Mouse (Mus musculus) heart, postnatal 36 days (tissue): Measurements from ENCODE around the gene Gfod1. TPM values are rescaled to one million over a fixed set of nuclear protein-coding genes. Genes with fewer than 3 reads are reported as not detected.
A peak's percentile ranks its signal among the peaks of the same experiment; 100 is the strongest.

Source experiments
- DNase-seq, 2 experiments: peaks; one replicate each; pipeline ENCODE4 v3.0.0; 2021 to 2022
- intact Hi-C: fragments of 180-260 bp; cut with DNase I; formaldehyde crosslinking; loops from one replicate; pipeline ENCODE4 v1.15.1; 2025
- total RNA-seq, 2 experiments: library from RNA; stranded (reverse); gene quantifications; 2 replicates each; pipeline ENCODE4 v1.2.3; 2021

Gene Gfod1
- total RNA-seq, 2 experiments from 2014 or later: 26.8 to 36.3 TPM

DNA sequence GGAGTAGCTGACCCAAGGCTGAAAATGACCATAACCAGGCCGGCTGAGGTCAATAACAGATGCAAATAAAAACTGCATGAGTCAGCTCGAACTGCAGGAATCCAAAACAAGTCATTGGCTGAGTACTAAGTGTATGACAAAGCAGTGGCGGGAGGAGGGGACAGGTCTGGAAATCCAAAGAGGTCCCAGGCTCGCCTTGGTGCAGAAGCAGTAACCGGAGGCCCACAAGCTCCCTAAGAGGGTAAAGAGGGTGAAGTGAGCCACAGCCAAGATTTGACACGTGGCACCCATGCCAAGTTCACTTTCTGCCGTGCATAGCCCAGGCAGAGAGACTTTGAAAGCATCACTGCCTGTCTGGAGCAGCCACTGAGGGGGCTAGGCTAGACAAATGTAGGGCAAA, 91.6 kb downstream of the Gfod1 start:
- intact Hi-C loops: no loop called here
- peak in 1 of 2 experiments; percentile 58 for DNase-seq

DNA sequence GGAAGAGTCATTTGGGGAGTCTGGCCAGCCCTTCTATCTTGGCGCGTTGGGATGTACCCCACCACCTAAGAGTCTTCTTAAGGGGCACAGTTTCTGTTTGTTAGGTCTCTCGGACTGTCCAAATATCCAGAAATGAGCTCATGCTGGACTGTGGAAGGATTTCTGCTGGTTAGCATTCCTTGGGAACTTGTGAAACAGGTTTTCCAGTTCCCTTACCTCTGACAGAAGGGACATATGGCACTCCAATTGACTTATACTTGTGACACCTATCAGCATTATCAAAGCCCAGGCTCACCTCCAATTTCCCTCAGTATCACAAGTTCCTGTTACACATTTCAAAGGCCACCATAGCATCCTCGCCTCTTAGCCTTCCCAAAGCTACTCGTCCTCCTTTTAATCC, 93.0 kb downstream of the Gfod1 start:
- no peak for DNase-seq
- intact Hi-C loops: no loop called here

DNA sequence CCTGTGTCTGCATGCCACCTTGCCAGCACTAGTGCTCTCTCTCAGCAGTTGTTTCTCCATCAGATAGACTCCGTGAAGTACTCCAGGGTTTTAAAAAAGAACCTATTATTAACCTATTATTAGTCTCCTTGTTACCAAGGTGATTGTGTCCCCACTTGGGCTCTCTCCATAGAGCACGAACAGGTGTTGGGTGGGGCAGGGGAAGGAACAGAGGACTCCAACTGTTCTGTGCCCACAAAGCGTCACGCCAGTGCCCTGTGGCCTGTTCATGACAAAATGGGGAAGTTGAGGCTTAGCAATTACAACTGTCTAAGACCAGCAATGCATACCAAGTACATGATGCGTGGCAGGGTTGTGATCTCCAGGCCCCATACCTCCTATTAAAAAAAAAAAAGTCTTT, 94.4 kb downstream of the Gfod1 start:
- intact Hi-C loops: no loop called here
- no peak for DNase-seq

DNA sequence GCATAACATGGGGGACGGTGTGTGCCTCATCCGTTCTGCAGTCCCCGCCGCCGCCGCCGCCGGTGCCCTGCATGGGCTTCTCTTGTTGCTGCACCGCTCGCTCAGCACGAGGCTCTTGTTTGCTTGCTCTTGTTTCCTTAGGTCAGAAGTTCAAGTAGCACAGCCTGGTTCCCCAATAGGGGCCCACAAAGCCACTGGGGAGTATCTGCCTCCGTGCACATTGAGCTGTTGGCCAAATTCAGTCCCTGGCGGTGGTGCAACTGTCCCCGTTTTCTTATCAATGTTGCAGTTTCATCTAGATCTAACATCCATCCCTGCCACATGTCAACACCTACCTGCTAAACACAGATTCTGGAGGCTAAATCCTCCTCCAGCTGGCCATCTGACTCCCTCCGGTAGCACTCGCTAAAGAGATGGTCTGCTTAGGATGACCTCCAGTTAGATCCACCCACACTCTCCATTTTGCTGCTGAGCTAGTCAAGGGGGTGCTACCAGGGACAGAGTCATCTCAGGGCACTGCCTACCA, 95.0 kb downstream of the Gfod1 start:
- intact Hi-C loops: no loop called here

DNA sequence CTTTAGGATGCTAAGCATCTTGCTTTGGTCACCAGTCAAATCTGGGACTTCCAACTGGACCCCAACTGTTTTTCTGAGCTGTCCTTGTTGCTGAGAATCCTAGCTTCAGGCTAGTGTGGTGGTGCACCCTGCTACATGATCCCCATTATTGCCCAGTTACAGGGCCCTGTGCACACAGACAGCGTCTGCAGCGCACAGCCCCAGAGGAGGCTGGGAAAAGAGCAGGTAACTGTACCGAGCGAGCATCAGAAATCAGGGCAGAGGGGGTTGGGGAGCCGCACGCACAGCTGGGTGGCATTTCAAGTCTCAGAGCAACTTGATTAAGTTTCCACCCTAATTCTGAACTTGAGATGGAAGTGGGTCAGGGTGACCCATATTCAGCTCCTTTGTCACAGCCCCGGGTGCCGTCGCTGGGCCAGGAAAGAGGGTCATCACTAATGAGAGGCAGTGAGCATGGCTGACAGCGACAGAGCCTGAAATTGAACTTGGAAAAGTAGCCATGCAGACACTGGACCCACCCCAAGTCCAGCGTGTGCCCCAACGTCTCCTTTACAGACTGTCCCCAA, 97.8 kb downstream of the Gfod1 start:
- intact Hi-C loops: no loop called here
- no peak for DNase-seq

More for the DNA sequence above, 95.0 kb downstream of the Gfod1 start:
- no peak for DNase-seq

DNA sequence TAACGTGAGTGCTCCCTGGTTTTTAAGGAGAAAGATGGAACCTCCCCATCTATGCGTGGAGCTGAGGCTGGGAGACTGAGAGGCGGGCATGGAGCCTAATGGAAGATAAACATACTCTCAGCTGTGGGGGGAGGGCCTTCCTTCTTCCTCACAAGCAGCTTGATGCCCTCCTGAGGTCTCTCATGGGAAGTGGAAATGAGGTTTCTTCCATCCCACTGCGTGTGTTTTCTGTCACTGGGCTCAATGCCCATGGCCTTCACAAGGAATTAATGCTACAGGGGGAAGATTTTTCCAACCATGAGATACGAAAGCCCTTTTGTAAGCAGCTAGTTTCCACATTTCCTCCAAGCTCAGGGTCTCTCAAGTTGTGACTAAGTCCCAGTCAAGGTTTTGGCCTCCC, 100.3 kb downstream of the Gfod1 start:
- intact Hi-C loops: loop anchor here (2.0 to 5.0 kb wide), 3 partner anchors 34 to 119 kb away; no protein-coding TSS in a partner anchor
- DNase-seq: no peak

DNA sequence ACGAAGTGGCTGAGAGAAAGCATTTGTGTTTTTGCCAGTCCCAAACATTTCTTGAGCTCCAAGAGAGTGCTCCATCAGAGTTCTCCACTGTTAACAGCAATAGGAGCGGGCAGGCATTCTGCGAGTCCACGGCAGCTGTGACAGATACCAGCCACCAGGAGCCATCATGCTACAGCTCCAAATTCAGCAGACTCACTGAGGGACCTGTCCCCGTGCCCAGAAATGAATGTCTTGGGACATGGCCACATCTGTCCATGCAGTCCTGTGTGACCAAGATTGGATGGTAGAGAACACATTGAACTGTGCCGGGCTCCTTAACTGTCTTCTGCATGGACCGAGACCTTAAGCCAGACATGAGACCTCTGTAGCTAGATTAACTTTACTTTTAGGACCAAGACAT, 100.7 kb downstream of the Gfod1 start:
- intact Hi-C loops: loop anchor here (2.0 to 5.0 kb wide), 3 partner anchors 34 to 119 kb away; no protein-coding TSS in a partner anchor
- DNase-seq: peak; percentile 52 to 61

DNA sequence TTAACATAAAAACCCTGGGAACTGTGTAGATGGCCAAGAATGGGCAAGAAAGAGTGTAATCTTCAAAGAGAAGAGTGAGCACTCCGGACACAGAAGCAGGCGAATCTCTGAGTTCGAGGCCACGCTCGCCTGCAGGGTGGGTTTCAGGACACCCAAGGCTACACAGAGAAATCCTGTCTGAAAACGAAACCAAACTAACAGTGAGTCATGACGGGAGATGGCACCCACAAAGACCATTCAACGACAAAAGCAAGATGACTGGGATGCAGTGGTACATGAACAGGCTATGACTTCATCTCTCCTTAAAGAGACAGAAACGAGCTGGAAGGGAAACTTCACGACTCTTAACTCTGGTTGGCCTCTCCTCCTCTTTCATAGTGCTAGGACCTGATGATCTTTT, 101.6 kb downstream of the Gfod1 start:
- DNase-seq: no peak
- intact Hi-C loops: loop anchor here (2.0 to 5.0 kb wide), 3 partner anchors 35 to 120 kb away; no protein-coding TSS in a partner anchor

DNA sequence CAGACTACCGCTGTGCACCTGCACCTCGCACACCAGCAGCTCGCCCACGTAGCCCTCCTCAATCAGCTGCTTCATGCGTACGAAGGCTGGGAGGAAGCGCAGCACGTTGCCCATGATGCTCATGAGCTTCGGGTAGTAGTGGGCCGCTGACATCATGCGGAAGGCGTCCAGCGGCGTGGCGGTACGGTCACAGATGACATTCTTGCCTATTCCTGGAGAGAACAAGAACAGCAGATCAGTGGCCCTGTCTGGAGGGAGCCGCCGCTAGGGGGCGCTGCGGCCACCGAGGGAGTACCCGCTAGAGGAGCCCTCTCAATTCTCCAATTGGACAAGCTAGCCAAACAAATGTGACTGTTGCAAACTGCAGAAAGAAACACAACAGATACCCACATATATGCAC, 102.9 kb downstream of the Gfod1 start:
- DNase-seq: peak in 1 of 2 experiments; percentile 50
- intact Hi-C loops: loop anchor here (5.0 kb wide), 2 partner anchors 36 to 121 kb away; no protein-coding TSS in a partner anchor

DNA sequence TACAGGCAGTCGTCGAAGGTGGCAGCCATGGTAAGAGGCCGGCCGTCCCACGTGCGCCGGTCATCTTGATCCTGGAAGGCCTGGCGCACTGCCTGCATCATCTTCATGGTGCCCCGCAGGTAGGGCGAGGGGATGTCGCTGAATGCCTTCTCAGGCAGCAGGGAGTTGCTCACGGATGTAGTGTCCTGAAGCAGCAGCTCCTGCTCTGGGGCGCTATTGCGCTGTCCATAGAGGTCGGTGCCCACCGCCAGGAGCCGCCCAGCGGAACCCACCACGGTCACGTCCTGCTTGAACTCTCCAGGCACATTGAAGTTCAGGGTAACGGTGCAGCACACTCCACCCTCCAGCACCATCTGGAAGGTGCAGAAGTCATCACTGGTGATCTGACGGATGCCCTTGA, 103.5 kb downstream of the Gfod1 start:
- intact Hi-C loops: loop anchor here (5.0 kb wide), 2 partner anchors 37 to 122 kb away; no protein-coding TSS in a partner anchor
- DNase-seq: no peak

DNA sequence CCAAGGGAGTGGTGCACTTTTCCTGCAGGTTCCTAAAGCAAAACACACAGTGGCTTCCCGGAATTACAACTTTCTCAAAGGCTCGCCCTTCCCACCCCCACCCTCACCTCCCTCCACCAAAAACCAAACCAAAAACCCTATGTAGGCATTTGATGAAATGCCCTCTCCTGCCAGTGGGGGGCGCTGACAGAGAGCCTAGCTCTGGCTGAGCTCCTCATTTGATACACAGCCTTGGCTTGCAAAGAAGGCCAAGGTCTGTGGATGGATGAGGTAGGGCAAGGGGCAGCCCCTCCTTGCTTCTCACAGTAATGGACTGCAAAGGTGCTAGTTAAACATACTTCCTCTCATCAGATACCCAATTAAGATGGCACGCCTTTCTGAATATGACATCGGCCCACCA, 104.2 kb downstream of the Gfod1 start:
- peak; percentile 36 to 61 for DNase-seq
- intact Hi-C loops: loop anchor here (5.0 kb wide), 2 partner anchors 38 to 123 kb away; no protein-coding TSS in a partner anchor

DNA sequence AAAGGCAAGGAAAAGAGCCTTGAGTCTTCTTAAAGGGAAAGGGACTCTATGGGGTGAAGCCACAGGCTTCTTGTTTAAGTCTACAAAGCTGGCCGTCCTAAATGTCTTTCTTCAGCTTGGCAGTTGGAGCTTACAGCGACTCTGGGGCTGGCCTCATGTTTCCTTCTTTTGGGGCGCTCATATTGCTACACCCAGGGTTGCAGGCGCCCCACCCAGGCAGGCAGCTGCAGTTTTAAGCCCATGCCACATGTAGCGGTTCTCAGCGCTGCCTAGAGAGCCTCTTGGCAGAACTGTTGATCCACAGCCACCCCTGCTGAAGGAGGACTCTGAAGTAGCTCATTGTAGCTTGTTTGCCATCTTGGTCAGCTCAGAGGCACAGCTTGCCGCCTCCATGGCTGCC, 104.7 kb downstream of the Gfod1 start:
- intact Hi-C loops: no loop called here
- DNase-seq: no peak

DNA sequence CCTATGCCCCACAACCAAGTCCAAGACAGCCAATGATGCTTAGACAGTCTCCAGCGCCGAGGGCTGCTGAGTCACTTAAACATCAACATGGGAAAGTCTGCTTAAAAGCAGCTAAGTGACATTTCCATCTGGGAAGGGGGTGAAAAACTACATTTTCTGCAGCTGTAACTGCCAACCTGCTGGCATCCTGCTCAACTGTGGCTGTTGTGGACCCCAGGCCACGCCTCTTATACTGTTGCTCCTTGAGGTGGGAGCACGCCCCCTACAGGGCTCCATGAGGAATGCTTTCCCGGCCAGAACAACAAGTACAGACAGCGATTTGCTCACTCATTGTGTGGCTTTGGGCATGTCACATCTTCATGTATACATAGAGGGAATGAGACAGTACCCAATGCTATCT, 106.8 kb downstream of the Gfod1 start:
- intact Hi-C loops: no loop called here
- no peak for DNase-seq

DNA sequence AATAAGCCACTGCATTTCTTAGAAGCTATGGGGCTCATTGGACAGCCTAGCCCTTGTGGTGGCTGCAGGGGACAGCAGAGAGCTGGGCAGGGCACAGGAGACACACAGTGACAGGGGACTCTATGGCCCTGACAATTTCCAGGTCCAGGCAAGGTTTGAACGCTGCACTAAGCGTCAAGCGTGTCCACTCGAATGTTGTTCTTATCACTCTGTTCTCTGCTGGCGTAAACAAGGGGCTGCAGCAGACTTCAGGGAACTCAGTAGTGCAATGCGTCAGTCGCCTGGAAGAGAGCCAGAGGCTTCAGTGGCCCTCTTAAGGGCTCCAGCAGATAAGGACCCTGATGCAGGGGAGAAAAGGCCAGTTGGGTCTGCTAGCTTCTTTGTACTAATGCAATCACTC, 108.0 kb downstream of the Gfod1 start:
- intact Hi-C loops: no loop called here
- no peak for DNase-seq

DNA sequence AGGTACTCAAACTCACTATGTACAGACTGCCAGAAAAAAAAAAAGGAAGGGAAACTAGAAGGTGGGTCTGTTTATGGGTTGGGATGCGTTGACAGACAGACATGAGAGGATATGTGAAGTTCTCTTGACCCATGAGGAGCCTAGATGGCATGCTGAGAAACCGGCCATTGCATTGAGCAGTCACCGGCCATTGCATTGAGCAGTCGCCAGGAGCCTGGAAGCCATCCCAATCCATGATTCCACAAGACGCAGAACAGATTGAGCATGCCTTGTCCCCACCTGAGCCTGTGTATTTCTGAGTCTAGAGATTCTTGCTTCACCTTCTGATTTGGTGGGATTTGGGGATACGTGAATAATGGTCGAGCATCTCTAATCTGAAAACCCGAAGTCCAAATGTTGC, 110.0 kb downstream of the Gfod1 start:
- DNase-seq: no peak
- intact Hi-C loops: no loop called here

DNA sequence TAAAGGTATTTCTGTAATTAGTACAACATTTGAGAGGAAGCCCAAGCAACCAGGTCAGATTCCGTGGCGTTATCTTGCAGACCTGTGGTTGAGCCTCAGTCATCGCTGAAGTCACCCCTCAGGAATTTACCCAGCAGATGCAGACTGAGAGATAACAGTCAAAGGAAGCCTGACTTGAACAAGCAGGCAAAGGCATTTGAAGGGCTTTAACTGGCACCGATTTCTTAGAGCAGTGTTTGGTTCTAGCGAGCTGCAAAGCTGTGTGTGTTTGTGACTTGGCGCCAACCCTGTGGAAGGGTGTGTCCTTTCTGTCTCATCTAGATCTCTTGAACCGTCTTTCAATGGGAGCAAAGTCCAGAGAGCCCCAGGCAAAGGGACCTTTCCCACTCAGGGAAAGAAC, 110.7 kb downstream of the Gfod1 start:
- intact Hi-C loops: no loop called here
- no peak for DNase-seq

DNA sequence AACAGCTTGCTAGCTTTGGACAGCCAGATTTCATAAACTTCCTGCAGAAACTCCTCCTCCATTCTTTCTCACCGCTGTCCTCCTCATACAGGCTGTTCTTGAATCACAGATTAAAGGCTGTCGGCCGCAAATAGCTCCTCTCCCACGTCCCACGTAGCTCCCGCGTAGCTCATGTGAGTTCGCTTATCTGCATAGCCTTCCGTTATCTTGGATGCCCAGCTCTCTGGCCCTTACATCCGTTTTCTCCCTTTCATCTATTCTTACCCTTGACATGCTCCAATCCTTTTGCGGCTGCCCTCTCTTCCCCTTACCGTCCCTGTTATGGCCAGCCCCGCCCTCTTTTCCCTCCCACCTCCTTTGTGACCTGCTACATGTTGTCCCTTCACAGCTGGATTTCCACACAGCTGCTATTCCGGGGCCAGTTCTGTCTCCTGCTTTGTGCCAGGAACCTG, 112.2 kb downstream of the Gfod1 start:
- intact Hi-C loops: no loop called here
- DNase-seq: peak; percentile 45 to 52

DNA sequence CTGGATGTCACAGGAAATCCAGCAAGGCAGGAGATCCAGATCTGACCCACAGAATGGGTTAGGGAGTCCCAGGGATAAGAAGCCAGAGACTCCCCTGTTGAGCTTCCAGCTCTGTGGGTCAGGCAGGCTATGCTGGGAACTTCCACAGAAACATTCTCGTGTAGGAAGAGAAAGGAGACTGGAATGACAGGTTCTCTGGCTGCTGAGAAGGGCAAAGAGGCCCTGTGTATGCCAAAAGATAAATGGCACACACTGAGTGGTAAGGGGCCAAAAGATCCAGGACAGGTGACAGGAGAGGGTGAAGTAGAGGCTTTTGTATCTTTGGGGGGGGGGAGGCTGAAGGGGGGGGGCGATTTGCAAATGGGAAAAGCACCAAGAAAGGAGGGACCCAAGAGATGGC, 112.7 kb downstream of the Gfod1 start:
- intact Hi-C loops: no loop called here
- no peak for DNase-seq

DNA sequence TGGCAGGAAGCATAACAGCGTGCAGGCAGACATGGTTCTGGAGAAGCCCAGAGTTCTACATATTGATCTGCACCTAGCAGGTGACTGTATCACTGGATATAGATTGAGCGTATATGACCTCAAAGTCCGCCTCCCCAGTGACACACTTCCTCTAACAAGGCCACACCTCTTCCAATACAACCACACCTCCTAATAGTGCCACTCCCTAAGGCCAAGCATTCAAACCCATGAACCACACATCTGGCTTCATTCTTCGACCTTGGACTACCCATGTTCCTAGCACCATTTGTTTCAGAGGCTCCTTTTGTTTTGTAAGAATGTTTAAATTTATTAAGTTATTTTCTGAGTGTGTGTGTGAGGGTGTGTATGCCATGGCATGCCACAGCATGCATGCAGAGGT, 116.2 kb downstream of the Gfod1 start:
- intact Hi-C loops: no loop called here
- DNase-seq: no peak

DNA sequence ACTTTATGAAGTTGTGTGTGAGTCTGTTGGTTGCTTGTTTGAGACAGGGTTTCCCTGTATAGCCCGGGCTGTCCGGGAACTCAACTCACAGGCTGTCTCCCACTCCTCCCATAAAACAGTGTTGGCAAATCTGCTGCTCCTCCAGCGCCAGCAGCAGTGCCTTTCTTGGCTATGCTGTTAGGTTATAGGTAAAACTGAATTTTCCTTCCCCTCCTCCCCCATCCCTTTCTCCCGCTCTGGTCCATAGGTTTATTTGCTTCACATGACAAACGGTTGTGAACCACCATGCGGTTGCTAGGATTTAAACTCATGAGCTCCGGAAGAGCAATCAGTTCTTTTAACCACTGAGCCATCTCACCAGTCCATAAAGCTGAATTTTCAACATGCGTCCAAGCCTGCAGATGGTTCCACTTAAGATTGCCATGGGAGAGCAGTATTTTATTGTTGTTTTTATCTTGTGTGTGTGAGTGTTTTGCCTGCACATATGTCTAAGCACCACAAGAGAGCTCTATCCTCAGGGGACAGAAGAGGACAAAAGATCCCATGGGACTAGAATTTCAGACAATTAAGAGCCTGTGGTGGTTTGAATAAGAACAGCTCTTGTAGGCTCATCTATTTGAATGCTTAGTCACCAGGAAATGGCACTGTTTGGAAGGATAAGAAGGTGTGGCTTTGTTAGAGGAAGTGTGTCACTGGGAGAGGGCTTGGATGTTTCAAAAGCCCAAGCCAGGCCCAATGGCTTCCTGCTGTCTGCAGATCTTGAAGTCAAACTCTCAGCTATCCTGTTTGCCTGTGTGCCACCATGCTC, 120.5 kb downstream of the Gfod1 start:
- intact Hi-C loops: loop anchor here (2.0 to 5.0 kb wide), 4 partner anchors 137 to 374 kb away; partner anchors contain the start of gene Nol7
- DNase-seq: no peak

DNA sequence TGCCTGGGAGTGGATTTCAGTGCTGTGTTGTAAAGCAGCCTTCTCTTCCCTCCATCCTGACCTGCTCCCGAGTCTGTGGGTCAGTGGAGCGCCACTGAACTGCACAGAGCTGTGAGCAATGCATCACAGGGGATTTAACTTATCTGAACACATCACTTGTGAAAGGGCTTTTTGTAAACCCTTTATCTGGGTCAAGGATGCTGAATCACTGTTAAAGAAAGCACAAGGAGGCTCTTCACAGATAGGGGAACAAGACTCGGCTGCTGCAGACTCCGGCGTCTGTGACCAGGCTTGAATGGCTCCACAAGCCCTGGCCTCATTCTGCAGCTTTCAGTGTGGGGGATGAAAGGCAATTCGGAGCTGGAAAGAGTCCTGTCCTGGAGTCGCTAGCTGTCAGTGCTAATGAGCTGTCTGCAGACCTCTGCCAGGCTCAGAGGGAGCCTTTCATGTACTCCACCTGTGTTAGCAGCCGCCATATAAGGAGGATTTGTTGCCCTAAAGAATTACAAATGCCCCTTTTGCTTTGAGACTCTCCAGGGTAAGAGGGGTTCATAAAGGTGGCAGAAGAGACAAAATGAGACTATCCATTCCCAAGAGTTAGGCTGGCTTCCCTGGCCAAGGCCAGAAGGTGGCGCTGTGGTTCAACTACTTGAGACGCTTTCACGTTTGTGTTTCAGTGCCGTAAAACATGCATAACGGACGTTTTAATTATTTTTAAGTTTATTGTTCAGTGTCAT, 121.3 kb downstream of the Gfod1 start:
- DNase-seq: peak; percentile 81 to 89

More for the DNA sequence above, 121.3 kb downstream of the Gfod1 start:
- intact Hi-C loops: loop anchor here (2.0 to 5.0 kb wide), 4 partner anchors 138 to 375 kb away; partner anchors contain the start of gene Nol7
